In genomic region chr9:62838506-62839171, GRCm38 (mm10) we compare ENCODE assay signal across 8 mouse cellular contexts. TPM values are rescaled to one million over a fixed set of nuclear protein-coding genes. Genes with fewer than 3 reads are reported as not detected.
DNase-seq lines count a peak whose midpoint lies in the region; ATAC-seq lines count a peak whose summit lies in the region.

Gene Cln6 (plus strand): TSS chr9:62838785.

- under 1% methylated on average over 40 of the region's 48 CpGs for WGBS in forebrain, embryonic 16.5 days
- under 1% methylated on average over 48 of the region's 48 CpGs for WGBS in lung, embryonic 16.5 days

- no peaks in the 10 kb centered on the region for H3K36me3 ChIP-seq in forebrain, embryonic 16.5 days (ENCODE audit: control insufficient read depth, insufficient read depth)
- H3K36me3 ChIP-seq in lung, embryonic 16.5 days (ENCODE audit: control insufficient read depth, insufficient read depth, low read length): no peaks in the 10 kb centered on the region

- peak within 1 kb of the TSS; percentile 90 for H3K4me2 ChIP-seq in forebrain, embryonic 16.5 days (ENCODE audit: low read length)
- H3K4me2 ChIP-seq in lung, embryonic 16.5 days (ENCODE audit: low read depth, low read length): peak within 1 kb of the TSS; percentile 88

- H3K27me3 ChIP-seq in forebrain, embryonic 16.5 days (replicated peaks; ENCODE audit: control insufficient read depth, insufficient read depth, low read length): no peaks in the 10 kb centered on the region
- no peaks in the 10 kb centered on the region for H3K27me3 ChIP-seq in lung, embryonic 16.5 days (ENCODE audit: control insufficient read depth, insufficient read depth, low read depth, low read length)

- peak; percentile 81 for DNase-seq in MN1 (ENCODE audit: low spot score)
- DNase-seq in cerebellum, adult 11-12 months: peak; percentile 84
- DNase-seq in heart, postnatal 4 days: peak; percentile 72
- peak; percentile 74 for DNase-seq in layer of hippocampus, adult 9-11 months
- DNase-seq in retina, adult 2 months (ENCODE audit: low read depth, low spot score): peak; percentile 60
- peak; percentile 74 to 84 for DNase-seq in thymus, postnatal 36 days

- peak within 1 kb of the TSS; percentile 85 for H3K9ac ChIP-seq in forebrain, embryonic 16.5 days (replicated peaks; ENCODE audit: low read depth, low read length)
- peak within 1 kb of the TSS; percentile 98 for H3K9ac ChIP-seq in lung, embryonic 16.5 days (ENCODE audit: low read length)

- peak; percentile 92 for ATAC-seq in forebrain, embryonic 16.5 days
- ATAC-seq in lung, embryonic 16.5 days (ENCODE audit: low read depth): peak; percentile 96

- H3K9me3 ChIP-seq in forebrain, embryonic 16.5 days (ENCODE audit: control insufficient read depth, low read length): no peaks in the 10 kb centered on the region
- no peaks in the 10 kb centered on the region for H3K9me3 ChIP-seq in lung, embryonic 16.5 days (ENCODE audit: control insufficient read depth, low read length)

- peaks cover 10% of the 10 kb centered on the region for H3K4me1 ChIP-seq in forebrain, embryonic 16.5 days (replicated peaks; ENCODE audit: control insufficient read depth, insufficient read depth, low read length)
- H3K4me1 ChIP-seq in lung, embryonic 16.5 days (replicated peaks; ENCODE audit: control insufficient read depth, insufficient read depth, low read length): peaks cover 13% of the 10 kb centered on the region

- peak within 1 kb of the TSS; percentile 74 for H3K4me3 ChIP-seq in forebrain, embryonic 16.5 days (replicated peaks; ENCODE audit: low read length)
- peak within 1 kb of the TSS; percentile 85 for H3K4me3 ChIP-seq in lung, embryonic 16.5 days (ENCODE audit: low read length)

- H3K27ac ChIP-seq in forebrain, embryonic 16.5 days (ENCODE audit: low read length): peak within 1 kb of the TSS; percentile 68
- peak within 1 kb of the TSS; percentile 89 for H3K27ac ChIP-seq in lung, embryonic 16.5 days (ENCODE audit: low read length)

RNA-seq across cellular contexts. Expression of gene Cln6, which starts in this region (rescaled TPM):
- 4.6 and 4.9 TPM in 2 replicates for polyA plus RNA-seq in forebrain, embryonic 16.5 days (2015; fragmentation: Nextera tagmentation; extraction: Ambion mirVana)
- 10 to 100 TPM; 25.1 to 31.4 TPM for total RNA-seq in heart, postnatal 4 days (2021)
- polyA plus RNA-seq in lung, embryonic 16.5 days (2015; fragmentation: Nextera tagmentation; extraction: Ambion mirVana): 23.3 and 24.1 TPM in 2 replicates

Comparison
In these comparisons a context has a peak if more than half of its experiments do, and no peak if none do; other contexts are left out.
1. Peak in every context shown above with its lines: DNase-seq, ATAC-seq, H3K4me3 ChIP-seq and H3K27ac ChIP-seq.